Mouse (Mus musculus): ENCODE measurements around the gene Lyzl4.
"Not testable (repeated sequence)": the region's sequence is repeated elsewhere in the genome, so short reads cannot be mapped to it uniquely, and the experiment has no call there.

Gene Lyzl4

GRCm38 (mm10) chr9:121600861-121601427, 41.0 kb downstream of the Lyzl4 start:
- peak; percentile 42 for DNase-seq (ENCODE audit: low read depth, low spot score)

GRCm38 (mm10) chr9:121600201-121600860, 41.6 kb downstream of the Lyzl4 start:
- no peak for DNase-seq (ENCODE audit: low read depth, low spot score)

DNA sequence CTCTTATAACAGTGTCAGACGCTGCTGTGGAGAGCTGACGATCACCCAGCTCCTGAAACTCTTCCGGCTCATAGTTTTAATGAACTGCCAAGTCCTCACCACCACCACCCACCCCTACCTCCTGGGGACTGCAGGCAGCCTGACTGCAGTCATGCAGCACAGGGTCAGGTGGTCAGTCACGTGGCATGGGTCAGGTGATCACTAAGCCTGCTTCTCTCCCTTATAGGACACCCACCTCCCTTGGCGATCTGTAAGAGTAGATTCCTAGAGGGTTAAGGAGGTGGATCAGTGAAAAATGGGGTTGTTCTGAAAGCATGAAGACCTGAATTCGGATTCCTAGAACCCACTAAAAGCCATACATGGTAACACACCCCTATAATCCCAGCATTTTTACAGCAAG, 42.3 kb downstream of the Lyzl4 start:
- no peak for DNase-seq (ENCODE audit: low read depth, low spot score)

DNA sequence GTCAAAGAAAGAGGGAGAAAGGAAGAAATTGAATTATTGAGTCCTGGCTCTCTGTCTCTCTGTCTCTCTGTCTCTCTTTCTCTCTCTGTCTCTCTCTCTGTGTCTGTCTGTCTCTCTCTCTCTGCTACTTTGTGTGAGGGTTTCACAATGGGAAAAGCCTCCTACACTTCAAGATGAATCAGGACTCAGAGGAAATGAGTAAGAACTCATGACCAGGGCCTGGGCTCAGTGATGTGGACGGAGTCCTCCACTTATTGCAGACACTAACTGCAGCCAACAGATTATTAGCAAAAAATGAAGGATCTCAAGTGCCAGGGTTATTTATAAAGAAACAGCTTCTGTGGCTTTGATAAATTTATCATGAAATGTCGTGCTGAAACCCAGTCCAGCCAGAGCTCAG, 43.8 kb downstream of the Lyzl4 start:
- no peak for DNase-seq (ENCODE audit: low read depth, low spot score)

DNA sequence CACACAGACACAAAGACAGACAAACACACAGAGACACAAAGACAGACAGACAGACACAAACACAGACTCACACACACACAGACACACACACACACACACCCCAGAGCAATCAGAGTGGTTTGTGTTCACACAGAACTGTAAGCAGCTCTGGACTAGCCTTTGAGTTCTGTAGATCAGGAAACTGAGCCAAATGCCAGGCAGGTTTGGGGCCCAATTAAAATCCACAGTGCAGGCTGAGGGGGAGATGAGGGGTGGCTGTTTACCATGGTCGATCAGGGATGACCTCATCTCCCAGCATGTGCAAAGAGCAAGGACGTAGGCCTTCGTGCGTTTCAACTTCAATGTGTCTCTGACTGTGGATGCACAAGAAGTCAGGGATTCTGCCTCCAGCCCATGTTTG, 47.1 kb downstream of the Lyzl4 start:
- no peak for DNase-seq (ENCODE audit: low read depth, low spot score)

DNA sequence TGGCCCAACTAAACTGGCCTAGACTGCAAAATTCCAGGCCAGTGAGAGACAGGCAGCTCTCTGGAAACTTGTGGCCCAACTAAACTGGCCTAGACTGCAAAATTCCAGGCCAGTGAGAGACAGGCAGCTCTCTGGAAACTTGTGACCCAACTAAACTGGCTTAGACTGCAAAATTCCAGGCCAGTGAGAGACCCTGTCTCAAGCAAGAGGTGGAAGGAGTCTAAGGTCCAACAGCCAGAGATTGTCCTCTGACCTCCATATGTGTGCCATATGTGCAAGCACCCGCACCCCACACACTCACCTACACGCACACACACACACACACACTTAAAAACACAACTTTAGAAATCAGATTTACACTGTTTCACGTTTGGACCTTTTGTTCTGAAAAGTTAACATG, 48.1 kb downstream of the Lyzl4 start:
- not testable (repeated sequence) for DNase-seq (ENCODE audit: low read depth, low spot score)

- DNase-seq (ENCODE audit: low read depth, low spot score): no peak
These were observed 48.8 kb downstream of the Lyzl4 start for GRCm38 (mm10) chr9:121592948-121593550.

GRCm38 (mm10) chr9:121589533-121589932, 52.4 kb downstream of the Lyzl4 start:
- DNase-seq (ENCODE audit: low read depth, low spot score): no peak

DNA sequence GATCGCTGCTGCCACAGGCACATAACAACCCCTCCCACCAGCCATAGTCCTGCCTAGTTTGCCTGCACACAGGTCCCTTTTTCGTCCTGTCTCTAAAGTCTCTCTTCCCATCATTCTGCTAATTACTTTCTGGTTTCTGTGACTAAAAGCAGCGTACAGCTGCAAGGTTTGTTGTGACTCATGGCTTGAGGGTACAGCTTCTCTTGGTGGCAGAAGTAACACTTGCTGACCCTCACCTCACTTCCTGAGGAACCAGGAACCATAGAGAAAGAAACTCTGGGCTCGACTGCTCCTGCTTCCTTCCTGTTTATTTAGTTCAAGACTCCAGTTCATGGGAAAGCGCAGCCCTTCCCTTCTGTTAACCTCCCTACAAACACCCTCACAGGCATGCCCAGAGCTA, 67.5 kb downstream of the Lyzl4 start:
- no peak for DNase-seq (ENCODE audit: low read depth, low spot score)

DNA sequence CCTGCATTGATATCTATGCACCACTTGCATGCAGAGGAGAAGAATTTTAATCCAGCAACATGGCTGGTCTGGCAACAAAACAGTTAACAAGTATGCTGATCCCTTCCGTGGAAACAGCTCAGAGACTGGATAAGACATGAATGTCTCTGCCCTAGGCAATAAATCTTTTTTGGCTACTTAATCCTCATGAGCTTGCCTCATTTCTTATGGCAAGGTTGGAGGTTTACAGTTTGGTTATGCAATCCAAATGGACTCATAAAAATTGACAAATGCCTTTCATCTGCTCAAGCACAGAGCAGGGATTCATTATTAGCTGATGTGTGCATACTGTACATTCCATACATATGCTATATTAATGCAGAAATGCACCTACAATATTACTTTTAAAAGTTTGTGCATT, 73.4 kb downstream of the Lyzl4 start:
- DNase-seq (ENCODE audit: low read depth, low spot score): no peak

GRCm38 (mm10) chr9:121566387-121566786, 75.5 kb downstream of the Lyzl4 start:
- DNase-seq (ENCODE audit: low read depth, low spot score): no peak

DNA sequence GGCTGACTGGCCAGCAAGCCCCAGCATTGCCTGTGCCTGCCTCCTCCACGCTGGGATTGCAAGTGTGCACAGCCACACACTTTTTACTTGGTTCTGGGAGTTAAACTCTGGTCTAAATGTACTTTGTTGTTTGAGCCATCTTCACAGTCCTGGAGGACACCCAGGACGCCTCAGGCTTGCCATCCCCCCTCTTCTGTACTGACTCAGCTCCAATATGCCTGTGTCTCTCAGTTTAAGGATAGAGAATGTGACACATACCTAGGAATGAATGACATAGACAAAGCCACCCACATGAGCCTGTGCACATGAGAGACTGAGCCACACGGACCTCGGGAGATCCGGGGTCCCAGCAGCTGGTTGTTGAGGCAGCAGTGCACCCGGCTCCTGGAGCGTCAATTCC, 78.6 kb downstream of the Lyzl4 start:
- no peak for DNase-seq (ENCODE audit: low read depth, low spot score)

GRCm38 (mm10) chr9:121560515-121560914, 81.4 kb downstream of the Lyzl4 start:
- DNase-seq (ENCODE audit: low read depth, low spot score): no peak

DNA sequence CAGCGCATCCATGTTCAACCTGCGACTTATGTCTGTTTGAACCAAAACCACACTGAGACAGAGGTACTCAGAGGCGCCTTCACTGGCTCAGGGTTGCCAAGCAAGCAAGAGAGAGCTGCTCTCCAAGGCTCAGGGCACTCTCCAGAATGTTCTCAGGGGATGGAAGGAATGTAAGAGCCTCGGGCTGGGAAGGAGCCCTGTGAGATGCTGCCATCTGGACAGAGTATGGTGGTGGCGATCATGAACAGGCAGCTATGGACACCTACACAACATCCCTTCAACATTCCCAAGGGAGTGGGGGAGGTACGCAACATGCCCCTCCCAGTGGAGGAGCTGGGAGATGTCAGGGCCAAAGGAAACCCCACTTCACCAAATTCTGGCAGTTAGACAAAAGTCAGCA, 83.7 kb downstream of the Lyzl4 start:
- DNase-seq (ENCODE audit: low read depth, low spot score): no peak

DNA sequence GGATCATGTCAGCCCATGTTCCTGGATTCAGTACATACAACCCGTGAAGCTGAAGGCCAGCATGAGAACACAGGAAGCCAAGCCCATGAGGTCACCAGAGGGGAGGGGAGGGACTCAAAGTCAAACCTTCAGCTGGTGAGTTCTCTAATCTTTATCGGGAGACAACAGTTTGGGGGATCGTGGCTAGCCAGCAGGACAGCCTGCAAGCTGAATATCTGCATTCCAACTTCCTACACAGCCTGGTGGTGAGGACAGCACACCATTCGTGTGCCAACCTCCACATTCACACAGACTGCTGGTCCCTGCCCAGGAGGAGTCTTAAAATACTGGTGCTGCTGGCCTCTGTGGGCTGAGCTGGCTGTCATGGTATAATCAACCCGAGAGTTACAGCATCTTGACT, 85.0 kb downstream of the Lyzl4 start:
- no peak for DNase-seq (ENCODE audit: low read depth, low spot score)

DNA sequence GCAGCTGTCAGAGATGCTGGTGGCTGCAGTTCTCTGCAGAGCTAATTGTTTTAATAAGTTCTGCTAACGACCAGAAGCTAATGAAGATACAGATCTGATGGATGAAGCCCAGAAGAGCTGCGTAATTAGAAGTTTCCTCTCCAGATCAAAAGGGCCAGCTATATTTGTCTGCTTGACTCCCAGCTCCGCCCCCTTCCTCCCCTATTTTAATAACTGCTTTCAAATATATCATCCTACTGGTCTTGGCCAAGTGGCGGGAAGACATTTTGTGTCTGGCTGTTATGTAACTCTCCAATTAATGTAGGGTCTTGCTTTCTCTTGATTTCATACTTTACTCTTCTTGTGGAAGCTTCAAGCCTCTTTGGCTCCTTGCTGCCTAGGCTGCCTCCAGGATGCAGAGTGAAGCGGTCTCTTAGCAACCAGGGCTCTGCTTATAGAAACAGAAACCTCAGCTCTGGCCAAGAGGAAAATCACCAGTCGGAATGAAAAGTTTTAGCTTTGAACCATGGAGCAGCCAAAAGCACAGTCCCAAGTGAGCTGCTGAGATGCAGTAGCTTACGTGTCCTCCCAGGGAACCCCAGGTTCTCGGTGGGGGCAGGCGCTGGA, 86.4 kb downstream of the Lyzl4 start:
- no peak for DNase-seq (ENCODE audit: low read depth, low spot score)

DNA sequence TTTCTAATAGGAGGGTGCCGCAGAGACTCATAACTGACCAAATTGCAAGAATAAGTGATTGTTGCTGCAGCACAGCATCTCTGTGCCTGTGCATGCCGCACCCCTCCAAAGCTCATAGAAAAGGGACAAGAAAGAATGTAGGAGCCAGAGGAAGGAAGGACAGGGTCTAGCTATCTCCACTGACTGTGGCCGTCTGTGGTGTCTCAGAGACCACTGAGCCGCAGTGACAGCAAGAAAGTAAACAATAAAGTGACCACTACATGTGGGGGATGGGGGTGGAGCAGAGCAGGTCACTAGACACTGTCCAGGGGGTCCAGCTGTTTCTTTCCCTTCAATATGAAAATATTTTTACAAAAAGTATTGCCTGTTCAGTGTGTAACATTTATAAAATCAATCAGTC, 88.3 kb downstream of the Lyzl4 start:
- no peak for DNase-seq (ENCODE audit: low read depth, low spot score)

- no peak for DNase-seq (ENCODE audit: low read depth, low spot score)
These were observed 91.5 kb downstream of the Lyzl4 start for GRCm38 (mm10) chr9:121550327-121550771.

GRCm38 (mm10) chr9:121549444-121549843, 92.5 kb downstream of the Lyzl4 start:
- DNase-seq (ENCODE audit: low read depth, low spot score): no peak

GRCm38 (mm10) chr9:121549010-121549409, 92.9 kb downstream of the Lyzl4 start:
- DNase-seq (ENCODE audit: low read depth, low spot score): no peak

DNA sequence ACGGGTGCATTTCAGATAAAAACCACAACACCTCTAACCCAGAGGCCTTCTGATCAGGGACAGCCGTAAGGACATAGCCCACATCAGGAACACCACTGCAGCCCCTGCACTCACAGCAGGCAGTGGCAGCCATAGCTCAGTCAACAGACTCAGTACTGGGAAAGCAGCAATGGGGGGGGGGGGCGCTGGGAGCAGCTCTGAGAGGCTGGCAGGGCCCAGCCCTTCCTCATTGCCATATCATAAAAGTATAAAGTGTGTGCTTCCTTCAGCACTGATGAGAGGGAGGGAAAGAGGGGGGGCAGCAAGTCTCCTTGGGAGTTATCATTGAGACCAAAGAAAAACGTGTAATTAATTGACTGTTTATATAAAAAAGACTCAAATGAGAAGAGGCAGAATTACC, 94.5 kb downstream of the Lyzl4 start:
- DNase-seq (ENCODE audit: low read depth, low spot score): no peak

DNA sequence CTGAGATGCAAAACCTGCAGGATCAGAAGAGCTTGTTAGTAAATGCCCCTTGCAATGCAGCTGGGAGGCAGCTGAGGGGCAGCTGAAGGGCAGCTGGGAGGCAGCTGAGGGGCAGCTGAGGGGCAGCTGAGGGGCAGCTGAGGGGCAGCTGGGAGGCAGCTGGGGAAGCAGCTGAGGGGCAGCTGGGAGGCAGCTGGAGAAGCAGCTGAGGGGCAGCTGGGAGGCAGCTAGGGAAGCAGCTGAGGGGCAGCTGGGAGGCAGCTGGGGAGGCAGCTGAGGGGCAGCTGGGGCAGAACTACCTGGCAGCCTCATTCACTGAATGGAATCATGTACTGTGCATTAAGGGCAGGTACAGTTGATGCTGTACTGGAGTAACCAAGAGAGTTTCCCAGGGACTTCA, 100.4 kb downstream of the Lyzl4 start:
- peak; percentile 6 for DNase-seq (ENCODE audit: low read depth, low spot score)

- DNase-seq (ENCODE audit: low read depth, low spot score): no peak
These were observed 109.3 kb downstream of the Lyzl4 start for GRCm38 (mm10) chr9:121532626-121533025.
